In the genomic region with DNA sequence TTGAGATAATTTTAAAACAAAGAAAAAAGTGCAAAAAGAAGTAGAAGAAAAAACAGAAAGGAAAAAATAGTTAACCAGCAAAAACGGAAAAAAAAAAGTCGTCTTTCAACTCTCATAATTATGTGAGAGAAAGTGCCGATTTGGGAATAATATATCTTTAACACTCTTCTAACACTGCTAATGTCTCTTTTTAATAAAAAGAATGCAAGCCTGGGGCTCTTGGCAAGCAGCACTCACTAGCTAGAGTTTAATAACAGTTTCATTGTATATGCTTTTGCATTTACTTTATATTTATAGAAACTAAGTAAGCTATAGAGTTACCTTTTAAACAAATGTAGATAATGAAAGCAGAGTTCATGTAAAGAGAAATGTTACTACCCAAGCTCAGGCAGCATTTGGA, we compare ENCODE assay signal across 13 mouse cellular contexts.
"Had no signal": no experiment of that assay in that cellular context is flagged by ENCODE, and none has a peak within 500 bp of the region (broad histone marks: within the 10 kb centered on the region; RNA-seq: fewer than 3 reads in every experiment).

No protein-coding gene starts in this region.

- H3K9ac ChIP-seq: midbrain, embryonic 12.5 days; midbrain, embryonic 15.5 days; neural tube, embryonic 12.5 days; stomach, embryonic 15.5 days had no signal

- DNase-seq: lung, adult 2 months; lung, postnatal 10 days; lung, postnatal 4 days; right cerebral cortex, postnatal 14 days; thymus, adult 2 months; thymus, postnatal 25 days; thymus, postnatal 4 days had no signal

- H3K4me3 ChIP-seq: midbrain, embryonic 10.5 days; midbrain, embryonic 12.5 days; midbrain, embryonic 15.5 days; neural tube, embryonic 12.5 days; stomach, embryonic 15.5 days had no signal

- ATAC-seq: midbrain, embryonic 15.5 days had no signal

- H3K36me3 ChIP-seq: midbrain, embryonic 10.5 days; midbrain, embryonic 12.5 days; midbrain, embryonic 15.5 days; neural tube, embryonic 12.5 days; stomach, embryonic 15.5 days had no signal

- H3K27ac ChIP-seq: midbrain, embryonic 10.5 days; midbrain, embryonic 12.5 days; midbrain, embryonic 15.5 days; neural tube, embryonic 12.5 days; stomach, embryonic 15.5 days; stomach, postnatal 0 days had no signal

- H3K4me2 ChIP-seq: midbrain, embryonic 12.5 days; midbrain, embryonic 15.5 days; neural tube, embryonic 12.5 days; stomach, embryonic 15.5 days had no signal

- H3K27me3 ChIP-seq: midbrain, embryonic 12.5 days; midbrain, embryonic 15.5 days; neural tube, embryonic 12.5 days; stomach, embryonic 15.5 days had no signal

- H3K9me3 ChIP-seq: midbrain, embryonic 10.5 days; midbrain, embryonic 12.5 days; midbrain, embryonic 15.5 days; neural tube, embryonic 12.5 days; stomach, embryonic 15.5 days had no signal

- H3K4me1 ChIP-seq: midbrain, embryonic 10.5 days; midbrain, embryonic 12.5 days; midbrain, embryonic 15.5 days; neural tube, embryonic 12.5 days; stomach, embryonic 15.5 days had no signal
